Mouse (Mus musculus) frontal cortex, postnatal 14 days (tissue): ENCODE data around the gene Nudt8.
"Not testable (repeated sequence)": the region's sequence is repeated elsewhere in the genome, so short reads cannot be mapped to it uniquely, and the experiment has no call there.

ENCODE experiments used
- DNase-seq, 2 experiments: peaks; one replicate each; pipeline ENCODE4 v3.0.0; 2022; ENCODE audit warnings: low spot score in 2 of 2

Nudt8 gene

DNA sequence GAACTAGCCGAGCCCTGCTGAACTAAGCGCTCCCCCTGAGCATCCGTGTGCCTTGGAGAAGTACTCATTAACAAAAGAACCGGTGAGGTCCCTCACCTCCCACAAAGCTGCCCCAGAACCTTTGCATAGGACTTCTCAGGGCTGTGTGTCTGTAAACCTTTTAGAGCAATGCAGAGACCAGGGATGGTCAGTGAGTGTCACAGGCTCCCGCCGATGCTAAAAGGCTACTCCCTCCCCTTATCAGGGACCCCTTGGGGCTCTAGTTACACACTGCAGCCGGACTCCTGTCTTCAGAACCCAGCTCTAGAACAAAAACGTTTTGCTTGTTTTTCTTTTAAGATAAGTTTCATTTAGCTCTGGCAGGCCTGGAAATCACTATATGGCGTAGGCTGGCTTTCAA lies 12.7 kb downstream of the Nudt8 start:
- DNase-seq: no peak

DNA sequence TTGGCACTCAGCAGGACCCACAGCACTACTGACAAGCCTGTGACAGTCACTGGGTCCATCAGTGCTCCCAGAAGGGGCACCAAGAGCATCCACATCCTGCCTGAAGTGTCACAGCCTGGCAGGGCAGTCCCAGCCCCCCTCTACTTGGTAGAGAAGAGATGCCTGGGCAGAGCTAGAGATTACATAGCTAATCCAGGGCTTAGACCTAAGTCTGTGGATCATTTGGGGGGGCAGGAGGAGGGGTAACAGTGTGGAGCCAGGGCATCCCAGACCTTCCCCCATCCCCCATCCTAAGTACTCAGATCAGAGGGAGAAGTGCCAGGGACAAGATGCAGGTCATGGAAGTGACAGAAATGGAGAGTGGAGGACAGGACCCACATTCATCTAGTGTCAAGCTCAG lies 14.4 kb downstream of the Nudt8 start:
- DNase-seq: no peak

GRCm38 (mm10) chr19:4015635-4016034 lies 15.3 kb downstream of the Nudt8 start:
- no peak for DNase-seq

DNA sequence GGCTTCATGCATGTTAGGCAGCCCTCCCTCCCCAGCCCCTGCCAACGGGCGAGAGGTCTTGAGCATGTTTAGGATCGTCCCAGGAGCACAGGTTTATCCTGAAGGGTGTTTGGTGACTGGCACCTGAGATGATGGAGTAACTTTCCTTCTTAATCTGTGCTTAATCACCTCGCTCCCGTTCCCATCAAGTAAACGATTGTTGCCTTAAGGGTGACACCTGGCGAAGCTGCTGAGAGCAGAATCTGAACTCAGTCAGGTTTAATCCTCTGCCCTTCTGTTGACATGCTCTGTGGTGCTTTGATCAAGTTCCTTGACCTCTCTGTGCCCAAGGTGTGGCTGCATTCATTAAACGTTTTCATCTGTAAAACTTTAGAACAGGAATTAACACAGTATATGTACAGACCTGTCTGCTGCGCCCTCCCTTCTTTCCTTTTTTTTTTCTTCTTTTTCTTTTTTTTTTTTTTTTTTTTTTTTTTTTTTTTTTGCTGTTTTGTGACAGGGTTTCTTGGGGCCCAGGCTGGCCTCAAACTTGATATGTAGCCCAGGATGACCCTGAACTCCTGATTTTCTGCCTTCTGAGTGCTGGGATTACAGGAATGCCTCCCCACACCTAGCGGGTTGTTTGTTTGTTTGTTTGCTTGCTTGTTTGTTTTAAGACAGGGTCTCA lies 17.7 kb downstream of the Nudt8 start:
- no peak for DNase-seq

DNA sequence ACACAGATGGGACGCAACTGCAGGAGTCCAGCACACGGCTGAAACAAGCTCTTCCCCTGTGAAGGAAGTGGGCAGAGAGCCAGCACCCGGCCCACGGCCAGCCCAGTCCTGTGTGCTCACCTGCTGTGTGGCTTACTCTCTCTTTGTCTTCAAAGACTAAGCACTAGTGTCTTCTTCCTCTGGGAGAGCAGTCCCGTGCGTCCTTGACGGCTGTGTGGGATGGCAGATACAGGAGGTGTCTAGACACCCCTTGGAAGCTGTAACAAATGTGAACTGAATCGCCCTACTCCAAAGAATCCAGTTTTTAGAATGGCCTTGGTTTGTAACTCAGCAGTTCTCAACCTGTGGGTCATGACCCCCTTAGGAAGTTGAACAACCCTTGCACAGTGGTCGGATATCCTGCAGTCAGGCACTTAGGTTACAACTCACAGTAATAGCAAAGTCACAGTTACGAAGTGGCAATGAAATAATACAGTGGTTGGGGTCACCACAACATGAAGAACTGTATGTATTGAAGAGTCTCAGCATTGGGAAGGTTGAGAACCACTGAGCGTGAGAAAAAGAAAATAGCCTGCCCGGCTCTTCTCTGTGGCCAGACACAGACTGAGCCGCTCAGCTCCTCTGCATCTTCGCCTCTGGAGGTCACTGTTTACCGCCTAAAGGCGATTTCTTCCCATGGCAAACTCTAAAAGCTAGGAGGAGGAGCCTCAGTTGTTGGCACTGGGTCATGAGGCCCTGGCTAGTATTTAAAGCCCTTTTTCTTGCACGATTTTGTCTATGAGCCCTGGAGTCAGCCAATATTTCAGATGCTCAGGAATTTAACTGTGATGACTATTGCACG lies 18.6 kb downstream of the Nudt8 start:
- peak; percentile 62 to 68 for DNase-seq

DNA sequence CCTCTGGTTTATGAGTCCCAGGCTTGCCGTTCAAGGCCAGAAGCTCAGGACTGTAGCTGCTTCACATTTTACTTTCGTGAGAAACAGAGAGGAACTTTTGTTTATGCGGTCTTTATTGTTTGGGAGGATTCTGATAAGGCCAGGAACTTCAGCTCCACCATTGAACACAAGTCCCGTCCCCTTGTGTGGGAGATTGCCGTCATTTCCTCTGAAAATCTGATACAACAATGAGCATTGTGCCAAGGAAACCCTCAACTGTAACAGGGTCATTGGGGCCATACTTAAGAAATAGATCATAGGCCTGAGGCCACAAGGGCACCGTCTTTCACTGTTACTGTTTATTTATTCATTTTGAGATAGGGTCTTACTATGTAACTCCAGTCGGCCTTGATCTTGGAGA lies 22.8 kb downstream of the Nudt8 start:
- DNase-seq: no peak

- DNase-seq: no peak
Observed at GRCm38 (mm10) chr19:4027576-4027975, 27.2 kb downstream of the Nudt8 start.

DNA sequence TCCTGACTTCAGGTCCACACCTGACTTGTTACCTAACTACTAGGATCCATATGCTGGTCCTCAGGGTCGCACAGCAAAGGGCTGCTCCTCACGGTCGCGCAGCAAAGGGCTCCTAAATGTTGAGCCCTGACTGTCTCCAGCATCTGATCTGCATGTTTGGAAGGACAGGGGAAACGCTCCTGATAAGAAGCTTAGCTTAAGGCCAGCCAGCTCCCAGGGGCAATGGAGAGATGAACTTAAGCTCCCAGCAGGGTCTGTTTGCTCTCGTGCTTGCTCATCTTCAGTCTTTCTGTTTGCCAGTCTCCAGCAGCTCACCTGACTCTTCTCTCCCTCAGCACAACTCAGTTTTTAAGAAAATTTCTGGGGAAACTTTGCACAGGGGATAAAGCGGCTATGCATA lies 32.3 kb downstream of the Nudt8 start:
- no peak for DNase-seq

GRCm38 (mm10) chr19:4033298-4033697 lies 32.9 kb downstream of the Nudt8 start:
- DNase-seq: no peak

GRCm38 (mm10) chr19:4033742-4034141 lies 33.4 kb downstream of the Nudt8 start:
- no peak for DNase-seq

DNA sequence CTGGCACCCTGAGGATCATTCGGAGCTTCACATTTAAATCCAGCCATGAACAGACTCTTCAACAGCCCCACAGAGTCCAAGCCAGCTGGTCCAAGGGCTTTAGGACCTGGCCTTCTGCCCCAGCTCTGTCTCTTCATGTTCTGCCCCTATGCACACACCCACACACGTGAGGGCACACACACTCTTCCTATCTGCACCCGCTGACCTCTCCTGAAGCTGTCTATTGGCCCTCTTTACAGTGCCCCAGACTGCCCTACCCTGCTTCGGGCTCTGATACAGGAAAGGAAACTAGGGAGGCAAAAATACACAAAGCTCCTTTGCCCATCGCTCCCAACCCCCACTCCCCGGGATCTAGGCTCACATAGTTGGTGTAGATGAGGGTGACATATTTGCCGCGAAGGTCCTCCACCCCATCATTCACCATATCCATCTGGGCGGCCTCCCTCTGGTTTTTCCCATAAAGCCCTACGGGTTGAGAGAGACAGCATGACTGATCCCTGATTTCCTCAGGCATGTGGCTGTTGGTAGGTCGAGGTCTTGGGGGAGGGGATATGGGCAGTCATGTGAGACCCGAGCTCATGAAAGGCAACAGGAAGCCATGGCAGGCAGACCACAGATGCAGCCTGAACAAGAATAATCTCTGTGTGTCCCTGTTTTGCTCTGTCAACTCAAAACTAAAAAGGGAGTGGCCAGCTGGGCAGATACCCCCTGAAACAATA lies 36.1 kb downstream of the Nudt8 start:
- DNase-seq: no peak

- DNase-seq: not testable (repeated sequence)
Observed at GRCm38 (mm10) chr19:4037154-4037787, 36.9 kb downstream of the Nudt8 start.

- DNase-seq: peak; percentile 72 to 82
Observed at GRCm38 (mm10) chr19:4037788-4038232, 37.4 kb downstream of the Nudt8 start, which contains the start of gene Gstp1. Gstp1 (minus strand) TSS chr19:4037985.

- DNase-seq: not testable (repeated sequence)
Observed at GRCm38 (mm10) chr19:4040941-4041340, 40.6 kb downstream of the Nudt8 start.

- DNase-seq: not testable (repeated sequence)
Observed at GRCm38 (mm10) chr19:4041500-4041899, 41.1 kb downstream of the Nudt8 start.

DNA sequence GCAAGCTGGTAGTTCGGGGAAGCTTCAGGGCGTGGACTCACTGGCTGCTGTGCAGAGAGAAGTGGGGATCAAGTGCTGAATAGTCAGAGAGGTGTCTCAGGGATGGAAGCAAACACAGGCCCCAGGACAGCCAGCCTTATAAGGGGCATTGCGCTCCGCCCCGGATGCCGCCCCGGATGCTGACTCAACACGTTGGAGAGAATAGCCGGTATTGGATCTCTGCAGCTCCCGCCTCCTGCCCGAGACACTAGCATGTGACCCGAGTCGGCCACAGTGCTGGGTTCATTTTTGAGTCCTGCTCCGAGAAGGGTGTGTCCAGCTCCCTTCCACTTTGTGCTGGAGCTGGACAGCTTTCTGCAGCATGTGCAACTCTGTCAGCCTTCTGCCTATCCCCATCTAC lies 41.7 kb downstream of the Nudt8 start:
- no peak for DNase-seq

DNA sequence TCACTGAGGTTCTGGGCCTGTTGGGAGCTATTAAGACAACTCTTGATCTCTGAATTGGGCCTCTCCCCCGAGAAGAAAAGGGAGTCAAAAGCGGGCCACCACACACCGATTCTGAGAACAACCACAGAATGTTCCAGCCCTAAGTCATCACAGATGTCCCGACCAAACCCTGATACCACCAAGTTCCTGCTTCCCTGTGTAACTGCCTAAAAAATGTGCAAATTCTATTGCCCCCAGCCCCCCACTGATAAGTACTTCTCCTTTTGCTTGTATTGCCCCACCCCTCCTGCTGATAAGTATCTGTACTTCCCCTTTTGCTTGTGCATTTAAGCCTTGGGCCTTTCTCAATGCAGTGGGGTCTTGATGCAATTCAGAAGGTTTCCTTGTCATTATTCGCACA lies 43.7 kb downstream of the Nudt8 start:
- DNase-seq: not testable (repeated sequence)

GRCm38 (mm10) chr19:4045966-4046865 lies 45.8 kb downstream of the Nudt8 start, which contains the start of gene Gstp2:
Gstp2 (minus strand) TSS chr19:4046023.
- DNase-seq: peak; percentile 68 to 71

DNA sequence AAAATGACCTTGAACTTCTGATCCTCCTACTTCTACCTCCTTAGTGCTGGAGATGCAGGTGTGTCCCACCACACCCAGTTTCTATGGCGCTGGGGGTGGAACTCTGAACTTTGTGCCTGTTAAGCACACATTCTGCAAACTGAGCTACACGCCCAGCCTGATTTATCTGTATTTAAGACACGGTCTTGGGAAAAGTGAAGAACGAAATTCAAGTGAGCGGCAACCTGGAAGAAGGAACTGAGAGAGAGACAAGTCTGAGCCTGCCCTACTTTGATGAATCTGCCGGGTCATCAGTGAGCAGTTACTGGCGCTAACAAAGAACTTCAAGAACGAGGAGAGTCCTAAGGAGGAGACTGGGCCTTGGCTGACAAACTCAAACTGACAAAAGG lies 46.5 kb downstream of the Nudt8 start:
- DNase-seq: no peak

- peak in 1 of 2 experiments; percentile 53 for DNase-seq
Observed at GRCm38 (mm10) chr19:4047859-4048258, 47.5 kb downstream of the Nudt8 start.

- DNase-seq: not testable (repeated sequence)
Observed at GRCm38 (mm10) chr19:4049069-4049468, 48.7 kb downstream of the Nudt8 start.
